ENCODE assay signal across 9 mouse cellular contexts in genomic region chr5:81519497-81520382, GRCm38 (mm10).
DNase-seq lines count a peak whose midpoint lies in the region; ATAC-seq and TF ChIP-seq lines count a peak whose summit lies in the region.
"Had no signal": no experiment of that assay in that cellular context is flagged by ENCODE, and none has a peak within 500 bp of the region (broad histone marks: within the 10 kb centered on the region; RNA-seq: fewer than 3 reads in every experiment).

No protein-coding gene starts in this region.

- no peak overlapping the region for H3K27ac ChIP-seq in liver, adult 2 months (replicated peaks; ENCODE audit: insufficient read depth, low read depth, low read length)
- no peak overlapping the region for H3K27ac ChIP-seq in liver, embryonic 11.5 days (ENCODE audit: low read depth, low read length)
- H3K27ac ChIP-seq in embryonic facial prominence, embryonic 10.5 days (replicated peaks), result no peak overlapping the region
- H3K27ac ChIP-seq: liver, embryonic 13.5 days had no signal

- no peak overlapping the region for H3K4me3 ChIP-seq in liver, adult 2 months (ENCODE audit: insufficient read depth, low read depth, low read length)
- H3K4me3 ChIP-seq in liver, embryonic 11.5 days (ENCODE audit: low read depth, low read length), result no peak overlapping the region
- H3K4me3 ChIP-seq in embryonic facial prominence, embryonic 10.5 days, result no peak overlapping the region
- H3K4me3 ChIP-seq: liver, embryonic 13.5 days had no signal

- no peak overlapping the region for H3K9ac ChIP-seq in liver, adult 2 months (ENCODE audit: low read depth, low read length)
- no peak overlapping the region for H3K9ac ChIP-seq in liver, embryonic 11.5 days (ENCODE audit: low read depth, low read length)
- H3K9ac ChIP-seq: liver, embryonic 13.5 days had no signal

- H3K27me3 ChIP-seq in liver, adult 2 months (ENCODE audit: control insufficient read depth, insufficient read depth, low read length), result 0 out of 2 replicates have a peak, but pooled peaks cover 2% of the 10 kb centered on the region
- H3K27me3 ChIP-seq in liver, embryonic 11.5 days (replicated peaks; ENCODE audit: control insufficient read depth, insufficient read depth, low read length), result no peaks in the 10 kb centered on the region
- no peaks in the 10 kb centered on the region for H3K27me3 ChIP-seq in embryonic facial prominence, embryonic 10.5 days (replicated peaks; ENCODE audit: low read depth, poor library complexity, severe bottlenecking)
- H3K27me3 ChIP-seq: liver, embryonic 13.5 days had no signal

- no peak for TF ChIP-seq POLR2A in liver, adult 2 months (IDR thresholded peaks at IDR 0.05; ENCODE audit: extremely low read depth, insufficient read depth, low read length)

- intact Hi-C loops in heart, postnatal 10 days (cut with DNase I), result loop anchor here (2.0 to 5.0 kb wide), 2 partner anchors 497 to 827 kb away; partner anchors contain the start of gene Adgrl3

- ATAC-seq in liver, embryonic 11.5 days (replicated peaks; ENCODE audit: low FRiP score), result no peak

- peaks cover 3% of the 10 kb centered on the region; the same call in 1 of the 2 replicates for H3K9me3 ChIP-seq in liver, embryonic 11.5 days (ENCODE audit: control insufficient read depth, low read length)
- H3K9me3 ChIP-seq in embryonic facial prominence, embryonic 10.5 days, result no peaks in the 10 kb centered on the region
- H3K9me3 ChIP-seq: liver, embryonic 13.5 days had no signal

- TF ChIP-seq CTCF in liver, adult 2 months (IDR thresholded peaks at IDR 0.05; ENCODE audit: low read depth, low read length), result peak; percentile 51; the same call in 1 of the 2 replicates

- H3K4me1 ChIP-seq in liver, adult 2 months (ENCODE audit: control insufficient read depth, insufficient read depth, low read length), result peaks cover 4% of the 10 kb centered on the region; the same call in 1 of the 2 replicates
- H3K4me1 ChIP-seq in liver, embryonic 11.5 days (replicated peaks; ENCODE audit: control insufficient read depth, insufficient read depth, low read length), result no peaks in the 10 kb centered on the region
- H3K4me1 ChIP-seq in embryonic facial prominence, embryonic 10.5 days, result peaks cover 18% of the 10 kb centered on the region
- H3K4me1 ChIP-seq: liver, embryonic 13.5 days had no signal

- 38% methylated on average over 11 of the region's 11 CpGs for WGBS in liver, adult 2 months
- WGBS in liver, embryonic 11.5 days, result 30% methylated on average over 11 of the region's 11 CpGs
- 21% methylated on average over 11 of the region's 11 CpGs for WGBS in embryonic facial prominence, embryonic 10.5 days

- peak; percentile 48 for DNase-seq in liver, adult 2 months (ENCODE audit: extremely low read depth, low read depth, low spot score)
- DNase-seq in liver, embryonic 11.5 days (ENCODE audit: low spot score), result no peak
- DNase-seq in embryonic facial prominence, embryonic 10.5 days (ENCODE audit: low spot score), result peak; percentile 47
- peak; percentile 68 to 72 for DNase-seq in heart, postnatal 10 days
- peak; percentile 37 to 72 for DNase-seq in kidney, postnatal 36 days
- DNase-seq in lung, postnatal 14 days, result peak; percentile 65
- DNase-seq in right cerebral cortex, postnatal 4 days, result peak; percentile 23
- no peak for DNase-seq in T-cell, adult 2 months (ENCODE audit: low spot score)
- DNase-seq: liver, embryonic 13.5 days had no signal

- H3K36me3 ChIP-seq in liver, adult 2 months (ENCODE audit: control insufficient read depth, insufficient read depth, low read length), result no peaks in the 10 kb centered on the region
- no peaks in the 10 kb centered on the region for H3K36me3 ChIP-seq in liver, embryonic 11.5 days (ENCODE audit: control insufficient read depth, insufficient read depth, low read length)
- no peaks in the 10 kb centered on the region for H3K36me3 ChIP-seq in embryonic facial prominence, embryonic 10.5 days (replicated peaks)
- H3K36me3 ChIP-seq: liver, embryonic 13.5 days had no signal

- no peaks in the 10 kb centered on the region for H3K79me2 ChIP-seq in liver, adult 2 months (ENCODE audit: control insufficient read depth, insufficient read depth, low read length)

- H3K4me2 ChIP-seq in liver, embryonic 11.5 days, result no peak overlapping the region
- H3K4me2 ChIP-seq: liver, embryonic 13.5 days had no signal

Comparison
In these comparisons a context has a peak if more than half of its experiments do, and no peak if none do; other contexts are left out.
1. DNase-seq: peak in liver, adult 2 months (single experiment), embryonic facial prominence, embryonic 10.5 days (single experiment), heart, postnatal 10 days (2 of 2), kidney, postnatal 36 days (2 of 2), lung, postnatal 14 days (single experiment) and right cerebral cortex, postnatal 4 days (single experiment); none in liver, embryonic 11.5 days (single experiment) and T-cell, adult 2 months (single experiment).